Mouse (Mus musculus) lung, embryonic 15.5 days (tissue): Measurements from ENCODE around the gene Cdc7. TPM values are rescaled to one million over a fixed set of nuclear protein-coding genes. Genes with fewer than 3 reads are reported as not detected.
A peak's percentile ranks its signal among the peaks of the same experiment; 100 is the strongest.

Experiments
- ATAC-seq: fragments of 200-750 bp; cut with Nextera tagmentation; 2 replicates; pipeline ENCODE4 v1.8.0; 2017; ENCODE audit warnings: moderate number of reproducible peaks, borderline replicate concordance; ENCODE audit not compliant: low FRiP score, low TSS enrichment; ENCODE audit errors: extremely low read depth
- H3K27ac ChIP-seq: fragments of 300-500 bp; sonication (generic); 2 replicates; pipeline ENCODE4 v1.5.1; 2015; ENCODE audit warnings: moderate library complexity, mild to moderate bottlenecking, inconsistent platforms
- H3K27me3 ChIP-seq: fragments of 300-500 bp; sonication (generic); 2 replicates; pipeline ENCODE4 v1.6.1; 2015; ENCODE audit warnings: inconsistent platforms
- H3K36me3 ChIP-seq: fragments of 300-500 bp; sonication (generic); 2 replicates; pipeline ENCODE4 v1.6.1; 2015; ENCODE audit warnings: inconsistent platforms
- H3K4me1 ChIP-seq: fragments of 300-500 bp; sonication (generic); 2 replicates; pipeline ENCODE4 v1.6.1; 2015; ENCODE audit warnings: inconsistent platforms
- H3K4me2 ChIP-seq: fragments of 300-500 bp; sonication (generic); 2 replicates; pipeline ENCODE4 v1.6.1; 2015; ENCODE audit warnings: inconsistent platforms, mild to moderate bottlenecking, moderate library complexity
- H3K4me3 ChIP-seq: fragments of 300-500 bp; sonication (generic); 2 replicates; pipeline ENCODE4 v1.5.1; 2015; ENCODE audit warnings: mild to moderate bottlenecking, inconsistent platforms
- H3K9ac ChIP-seq: fragments of 300-500 bp; sonication (generic); 2 replicates; pipeline ENCODE4 v1.6.1; 2015; ENCODE audit warnings: inconsistent platforms
- H3K9me3 ChIP-seq: fragments of 300-500 bp; sonication (generic); 2 replicates; pipeline ENCODE4 v1.6.1; 2016; ENCODE audit warnings: inconsistent platforms
- WGBS: fragments of 180-500 bp; shearing (Covaris S2); methylation state at CpG from one replicate; pipeline ENCODE4 v1.1.7; 2015; 5-methylcytosine and 5-hydroxymethylcytosine counted together
- polyA plus RNA-seq: library from polyadenylated mRNA; unstranded; fragments of >200 nt; fragmentation: Nextera tagmentation; extraction: Ambion mirVana; gene quantifications from 2 replicates; pipeline ENCODE4 v1.2.1, GENCODE M21; 2015

Gene Cdc7
- polyA plus RNA-seq = 47.4 and 49.5 TPM in 2 replicates

DNA sequence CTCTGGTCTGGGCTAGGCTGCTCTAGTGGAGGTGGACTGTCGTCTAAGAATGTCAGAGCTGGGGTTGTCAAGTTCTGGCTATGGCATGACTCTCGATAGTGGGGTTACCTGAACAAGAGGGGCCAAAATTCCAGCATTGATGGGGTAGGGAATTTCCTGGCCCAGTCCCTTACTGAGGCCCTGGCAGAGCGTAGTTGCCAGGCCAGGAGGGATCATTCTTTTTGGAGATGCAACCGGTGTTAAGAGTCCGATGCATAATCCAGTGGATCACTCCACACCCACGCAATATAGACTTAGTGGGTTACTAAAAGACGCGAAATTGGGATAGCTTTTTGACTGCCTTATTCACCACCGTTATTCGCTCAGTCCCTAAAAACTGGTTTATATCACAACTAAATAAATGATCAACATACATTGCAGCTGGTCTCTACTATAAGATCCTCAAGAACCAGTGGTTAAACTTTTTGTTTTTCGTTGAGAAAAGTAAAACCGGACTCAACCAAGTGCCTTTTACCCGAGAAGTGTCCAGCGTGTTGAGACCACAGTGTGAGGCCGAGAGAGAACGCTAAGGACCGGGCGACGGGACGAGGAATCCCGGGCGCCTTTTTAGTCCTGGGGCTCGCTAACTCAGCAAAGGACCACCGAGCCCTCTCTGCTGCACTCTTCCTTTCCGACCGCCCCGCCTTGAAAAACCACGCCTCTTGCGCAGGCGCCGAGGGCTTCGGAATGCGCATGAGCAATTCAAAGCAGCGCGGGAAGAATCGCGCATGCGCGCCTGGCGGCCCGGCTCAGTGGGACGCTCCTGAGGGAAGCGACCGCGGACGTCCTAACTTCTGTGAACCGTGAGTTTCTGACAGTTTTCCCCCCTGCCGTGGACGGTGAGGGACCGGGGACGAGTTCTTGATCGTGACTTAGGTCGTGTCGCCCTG lies at the start of gene Cdc7:
TSS of gene Cdc7 (plus strand) at position 739 of the 929 bp plus-strand sequence.
- H3K9ac ChIP-seq = peak within 1 kb of the TSS; percentile 62
- peaks cover 19% of the 10 kb centered on the region for H3K4me1 ChIP-seq
- H3K27ac ChIP-seq = peak within 1 kb of the TSS; percentile 65
- peak within 1 kb of the TSS; percentile 72 for H3K4me2 ChIP-seq
- H3K9me3 ChIP-seq = no peaks in the 10 kb centered on the region
- ATAC-seq = peak; percentile 94
- no peaks in the 10 kb centered on the region for H3K27me3 ChIP-seq
- peak within 1 kb of the TSS; percentile 56 for H3K4me3 ChIP-seq
- WGBS = 5% methylated on average over 54 of the region's 54 CpGs
- H3K36me3 ChIP-seq = peaks cover 4% of the 10 kb centered on the region; the same call in 1 of the 2 replicates

DNA sequence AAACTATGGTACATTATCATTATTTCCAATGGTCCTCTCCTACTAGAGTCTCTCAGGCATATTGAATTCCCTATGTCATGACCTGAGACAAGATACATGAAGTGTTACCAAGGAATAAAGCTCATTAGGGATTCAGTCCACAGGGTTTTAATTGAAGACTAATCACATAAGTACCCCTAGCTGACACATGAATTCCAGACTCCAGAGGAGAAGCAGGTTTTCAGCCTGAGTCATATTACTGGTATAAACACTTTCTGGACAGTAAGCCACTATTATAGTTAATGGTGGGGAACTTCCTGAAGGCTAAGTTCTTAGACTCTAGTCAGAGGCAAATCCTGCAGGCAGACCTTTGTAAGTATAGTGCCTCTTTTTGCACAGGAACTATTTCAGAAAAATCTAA lies 44.8 kb upstream of the Cdc7 start:
- no peaks in the 10 kb centered on the region for H3K36me3 ChIP-seq
- no peak for ATAC-seq
- no peak overlapping the region for H3K27ac ChIP-seq
- no peaks in the 10 kb centered on the region for H3K9me3 ChIP-seq
- no peaks in the 10 kb centered on the region for H3K27me3 ChIP-seq
- no peaks in the 10 kb centered on the region for H3K4me1 ChIP-seq
- H3K9ac ChIP-seq = no peak overlapping the region
- H3K4me2 ChIP-seq = no peak overlapping the region
- H3K4me3 ChIP-seq = no peak overlapping the region

DNA sequence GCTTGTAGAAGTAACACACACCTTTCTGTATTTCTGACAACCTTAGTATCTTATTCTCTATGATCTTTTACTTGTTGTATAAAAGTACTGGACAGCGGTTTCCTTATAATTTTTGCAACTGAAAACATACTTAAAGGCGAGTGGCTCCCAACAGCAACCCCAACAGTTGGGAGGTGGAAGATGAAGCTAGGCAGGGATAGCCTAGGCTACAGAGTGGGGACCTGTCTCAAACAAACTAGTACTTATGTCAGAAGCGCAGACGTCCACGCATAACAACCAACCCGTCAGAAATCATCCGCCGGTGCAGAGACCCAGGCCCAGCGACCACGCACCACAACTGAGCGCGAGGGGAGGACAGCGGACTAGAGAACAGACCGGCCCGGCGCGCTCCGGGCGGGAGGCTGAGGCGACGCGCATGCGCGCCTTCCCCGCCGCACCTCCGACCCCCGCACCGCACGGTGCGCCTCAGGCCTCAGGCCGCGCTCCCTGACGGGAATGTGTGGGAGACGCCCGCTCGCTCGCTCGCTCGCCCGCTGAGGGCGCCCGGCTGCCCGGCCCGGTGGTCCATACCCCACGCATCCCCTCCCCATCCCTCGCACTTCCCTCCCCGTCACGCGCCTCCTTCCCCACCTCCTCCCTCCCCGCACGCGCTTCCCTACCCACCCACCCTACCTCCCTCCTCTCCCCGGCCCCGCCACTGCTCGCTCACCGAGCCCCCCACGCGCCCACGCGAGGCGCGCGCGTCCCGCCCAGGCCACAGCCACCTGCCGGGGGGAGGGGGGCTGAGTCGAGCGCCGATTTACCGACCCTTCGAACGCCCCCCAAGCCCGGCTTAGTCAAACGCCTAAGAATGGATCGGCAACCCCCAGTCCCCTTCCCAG lies 38.4 kb upstream of the Cdc7 start, which contains the start of gene Hfm1:
TSS of gene Hfm1 (minus strand) at position 834 of the 881 bp plus-strand sequence.
- Histone ChIP-seq H3K9ac (peak within 1 kb of the TSS; percentile 49), H3K4me3 (peak within 1 kb of the TSS; percentile 52), H3K27me3 (no peaks in the 10 kb centered on the region), H3K27ac (no peak within 1 kb of the TSS), H3K4me1 (0 out of 2 replicates have a peak, but pooled peaks cover 3% of the 10 kb centered on the region), H3K4me2 (peak within 1 kb of the TSS; percentile 90), H3K36me3 (no peaks in the 10 kb centered on the region), H3K9me3 (no peaks in the 10 kb centered on the region)
- peak; percentile 84; the same call in 1 of the 2 replicates for ATAC-seq
- under 1% methylated on average over 70 of the region's 76 CpGs for WGBS

DNA sequence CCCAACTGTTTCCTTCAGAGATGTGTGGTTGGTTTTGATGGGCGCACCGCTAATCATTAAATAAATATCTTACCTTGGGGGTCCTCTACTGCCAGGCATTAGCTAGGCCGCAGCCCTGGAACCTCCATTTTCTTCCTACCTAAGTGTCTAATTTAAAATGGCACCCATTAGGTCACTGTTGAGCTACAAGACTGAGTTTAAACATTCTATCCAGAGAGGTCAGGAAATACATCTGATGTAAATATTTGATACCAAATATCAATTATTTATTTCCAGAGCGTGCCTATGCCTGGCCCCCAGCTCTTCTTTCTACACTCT lies 37.8 kb upstream of the Cdc7 start:
- Histone ChIP-seq H3K4me3 (peak overlapping the region; percentile 52), H3K27ac (no peak overlapping the region), H3K36me3 (no peaks in the 10 kb centered on the region), H3K9me3 (no peaks in the 10 kb centered on the region), H3K4me2 (peak overlapping the region; percentile 90), H3K27me3 (no peaks in the 10 kb centered on the region), H3K4me1 (0 out of 2 replicates have a peak, but pooled peaks cover 3% of the 10 kb centered on the region), H3K9ac (peak overlapping the region; percentile 49; the same call in 1 of the 2 replicates)
- ATAC-seq = peak; percentile 35; the same call in 1 of the 2 replicates
- 33% methylated on average over 4 of the region's 4 CpGs for WGBS

DNA sequence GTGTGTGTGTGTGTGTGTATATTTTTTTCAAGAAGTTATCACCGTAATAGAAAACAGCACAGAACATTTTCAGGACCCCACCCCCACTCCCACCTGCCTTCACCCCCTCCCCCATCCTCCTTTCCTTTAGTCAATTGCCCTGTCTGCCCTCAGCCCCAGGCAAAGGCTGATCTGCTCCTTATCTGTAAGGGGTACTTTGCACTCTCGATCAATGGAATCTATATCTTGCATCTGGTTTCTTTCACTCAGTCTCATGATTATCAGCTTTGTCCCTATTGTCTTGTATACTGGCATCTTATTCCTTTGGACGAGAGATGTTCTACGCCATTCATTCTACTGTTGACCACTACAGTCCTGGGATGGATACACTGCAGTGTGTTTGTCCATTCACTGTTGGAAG lies 36.1 kb upstream of the Cdc7 start:
- ATAC-seq = no peak
- Histone ChIP-seq H3K9me3 (no peaks in the 10 kb centered on the region), H3K27me3 (no peaks in the 10 kb centered on the region), H3K4me1 (0 out of 2 replicates have a peak, but pooled peaks cover 3% of the 10 kb centered on the region), H3K36me3 (no peaks in the 10 kb centered on the region), H3K4me3 (no peak overlapping the region), H3K9ac (no peak overlapping the region), H3K27ac (no peak overlapping the region), H3K4me2 (no peak overlapping the region)
- whole genome bisulfite sequencing = 71% methylated on average over 4 of the region's 4 CpGs

DNA sequence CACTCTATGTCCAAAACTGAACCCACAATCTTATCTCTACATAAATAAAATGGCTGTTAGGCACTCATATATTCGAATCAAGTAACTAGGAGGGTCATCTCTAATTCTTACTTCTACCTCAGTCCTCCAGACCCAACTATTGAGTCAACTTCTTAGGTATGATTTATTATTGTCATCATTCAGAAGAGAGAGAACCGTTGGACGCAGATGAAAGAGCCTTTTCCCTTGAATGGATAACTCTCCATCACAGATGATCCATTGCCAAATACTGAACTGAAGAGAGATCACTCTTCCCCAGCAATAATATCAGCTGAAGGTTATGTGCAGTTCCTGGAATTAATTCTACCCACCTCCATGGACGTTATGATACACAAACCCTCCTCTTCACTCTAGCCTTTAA lies 17.8 kb upstream of the Cdc7 start:
- H3K27me3 ChIP-seq = no peaks in the 10 kb centered on the region
- no peak overlapping the region for H3K27ac ChIP-seq
- H3K36me3 ChIP-seq = no peaks in the 10 kb centered on the region
- H3K9ac ChIP-seq = no peak overlapping the region
- no peak overlapping the region for H3K4me2 ChIP-seq
- ATAC-seq = no peak
- H3K4me3 ChIP-seq = no peak overlapping the region
- H3K9me3 ChIP-seq = no peaks in the 10 kb centered on the region
- H3K4me1 ChIP-seq = no peaks in the 10 kb centered on the region
- WGBS = 71% methylated on average over 4 of the region's 4 CpGs

DNA sequence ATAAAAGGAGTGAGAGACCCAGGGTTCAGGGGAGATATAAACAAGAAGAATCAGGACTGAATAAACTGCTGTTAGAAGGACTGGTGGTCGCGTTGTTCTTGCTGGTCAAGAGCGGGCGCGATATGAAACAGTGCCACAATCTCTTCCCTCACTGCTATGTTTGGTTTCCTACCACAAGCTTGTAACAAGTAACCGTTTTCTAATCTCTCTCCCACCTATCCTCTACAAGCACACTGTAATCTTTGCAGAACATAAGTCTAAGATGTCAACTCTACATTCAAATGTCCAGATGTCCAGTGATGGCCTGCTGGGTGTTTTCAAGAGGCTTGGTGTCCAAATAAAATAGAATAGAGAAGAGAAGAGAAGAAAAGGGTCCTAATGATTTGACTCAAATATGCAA lies 15.4 kb upstream of the Cdc7 start:
- H3K27ac ChIP-seq = no peak overlapping the region
- H3K9me3 ChIP-seq = no peaks in the 10 kb centered on the region
- 80% methylated on average over 6 of the region's 6 CpGs for WGBS
- no peak overlapping the region for H3K4me3 ChIP-seq
- no peak for ATAC-seq
- H3K36me3 ChIP-seq = no peaks in the 10 kb centered on the region
- no peak overlapping the region for H3K4me2 ChIP-seq
- no peak overlapping the region for H3K9ac ChIP-seq
- no peaks in the 10 kb centered on the region for H3K27me3 ChIP-seq
- H3K4me1 ChIP-seq = no peaks in the 10 kb centered on the region

DNA sequence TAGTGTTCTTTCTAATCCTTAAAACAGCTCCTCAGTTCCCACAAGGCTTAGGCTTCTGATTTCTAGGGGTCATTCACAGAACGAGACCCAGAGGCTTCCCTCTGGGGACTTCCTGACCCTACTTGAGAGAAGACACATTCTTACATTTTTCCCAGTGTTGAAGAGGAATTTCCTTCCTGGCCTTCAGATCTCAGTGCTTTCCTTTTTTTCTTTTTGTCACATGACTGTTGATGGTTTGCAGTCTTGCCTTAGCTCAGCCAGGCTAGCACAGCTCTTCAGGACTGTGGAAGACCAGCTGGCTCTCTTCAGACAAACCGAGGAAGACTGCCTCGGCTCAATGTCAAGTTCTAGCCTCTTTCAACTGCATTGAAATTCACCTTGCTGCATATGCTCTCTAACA lies 7.7 kb upstream of the Cdc7 start:
- ATAC-seq = 0 out of 2 replicates have a peak, but pooled peaks have one; percentile 34
- WGBS = 32% methylated on average over 3 of the region's 3 CpGs
- H3K27me3 ChIP-seq = no peaks in the 10 kb centered on the region
- H3K4me1 ChIP-seq = peaks cover 17% of the 10 kb centered on the region
- no peaks in the 10 kb centered on the region for H3K36me3 ChIP-seq
- no peak overlapping the region for H3K4me2 ChIP-seq
- H3K9me3 ChIP-seq = no peaks in the 10 kb centered on the region
- no peak overlapping the region for H3K4me3 ChIP-seq
- no peak overlapping the region for H3K9ac ChIP-seq
- no peak overlapping the region for H3K27ac ChIP-seq

DNA sequence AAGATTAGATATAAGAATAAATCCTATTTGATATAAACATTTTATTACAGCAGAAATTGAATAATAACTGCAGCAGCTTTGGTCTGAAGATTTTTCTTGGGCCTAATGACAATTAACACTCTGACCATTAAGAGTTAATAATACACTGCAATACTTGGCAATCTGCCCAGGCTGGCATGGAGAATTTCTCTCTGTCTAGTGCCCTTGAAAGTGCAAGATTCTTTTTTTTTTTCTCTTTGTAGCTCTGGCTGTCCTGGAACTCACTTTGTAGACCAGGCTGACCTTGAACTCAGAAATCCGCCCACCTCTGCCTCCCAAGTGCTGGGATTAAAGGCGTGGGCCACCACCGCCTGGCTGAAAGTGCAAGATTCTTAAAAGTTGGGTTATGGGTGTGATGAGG lies 5.1 kb upstream of the Cdc7 start:
- no peak overlapping the region for H3K27ac ChIP-seq
- WGBS = 57% methylated on average over 3 of the region's 3 CpGs
- no peak overlapping the region for H3K9ac ChIP-seq
- no peaks in the 10 kb centered on the region for H3K9me3 ChIP-seq
- no peaks in the 10 kb centered on the region for H3K36me3 ChIP-seq
- H3K4me1 ChIP-seq = peaks cover 21% of the 10 kb centered on the region
- no peaks in the 10 kb centered on the region for H3K27me3 ChIP-seq
- H3K4me2 ChIP-seq = no peak overlapping the region
- ATAC-seq = no peak
- H3K4me3 ChIP-seq = no peak overlapping the region

DNA sequence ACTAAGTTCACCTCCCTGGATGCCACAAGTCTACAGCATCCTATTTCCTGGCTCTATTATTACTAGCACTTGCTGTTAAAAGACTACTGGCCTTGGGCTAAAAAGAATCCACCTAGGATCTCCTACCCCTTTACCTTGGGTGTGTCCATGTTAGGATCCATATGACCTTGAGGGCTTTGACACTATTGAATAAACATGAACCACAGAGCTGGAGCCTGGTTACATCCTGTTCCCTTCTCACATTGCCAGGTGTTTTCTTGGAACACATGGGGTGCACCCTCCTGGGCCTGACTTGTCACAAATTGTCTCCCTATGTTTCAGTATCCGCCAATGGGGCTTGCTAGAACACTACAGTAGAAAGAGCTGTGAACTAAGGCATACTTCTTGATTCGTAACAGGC lies 3.7 kb upstream of the Cdc7 start:
- Histone ChIP-seq H3K4me2 (no peak overlapping the region), H3K27ac (peak overlapping the region; percentile 14; the same call in 1 of the 2 replicates), H3K4me1 (peaks cover 27% of the 10 kb centered on the region), H3K9ac (no peak overlapping the region), H3K36me3 (no peaks in the 10 kb centered on the region), H3K27me3 (no peaks in the 10 kb centered on the region), H3K4me3 (no peak overlapping the region), H3K9me3 (no peaks in the 10 kb centered on the region)
- 61% methylated on average over 2 of the region's 2 CpGs for WGBS
- no peak for ATAC-seq

DNA sequence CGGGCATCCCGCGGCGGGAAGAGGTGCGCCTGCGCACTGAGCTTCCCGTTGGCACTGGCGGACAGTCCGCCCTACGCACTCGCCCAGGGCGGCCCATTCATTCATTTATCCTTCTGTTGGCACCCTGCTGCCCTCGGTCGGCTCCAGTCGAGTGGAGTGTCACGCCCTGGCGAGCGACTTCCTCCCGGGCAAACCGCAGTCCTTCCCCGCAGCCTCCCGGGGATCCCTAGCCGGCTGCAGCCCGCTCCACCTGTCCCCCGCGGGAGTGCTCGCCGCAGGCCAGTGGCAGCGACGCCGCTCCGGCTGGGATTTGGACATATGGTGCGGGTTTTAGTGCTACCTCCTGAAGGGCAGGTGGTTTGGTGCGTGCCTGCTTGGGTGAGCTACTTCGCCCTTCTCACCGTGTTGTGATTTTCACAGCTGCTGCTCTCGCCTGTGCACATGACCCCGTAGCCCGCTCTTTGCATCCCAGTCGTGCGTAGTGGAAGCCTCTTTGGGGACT lies 442 bp downstream of the Cdc7 start:
- peak overlapping the region; percentile 65 for H3K27ac ChIP-seq
- H3K9me3 ChIP-seq = no peaks in the 10 kb centered on the region
- H3K4me2 ChIP-seq = peak overlapping the region; percentile 72
- peak overlapping the region; percentile 56 for H3K4me3 ChIP-seq
- no peaks in the 10 kb centered on the region for H3K27me3 ChIP-seq
- peak overlapping the region; percentile 62 for H3K9ac ChIP-seq
- WGBS = 0% methylated on average over 41 of the region's 41 CpGs
- peaks cover 19% of the 10 kb centered on the region for H3K4me1 ChIP-seq
- peaks cover 10% of the 10 kb centered on the region for H3K36me3 ChIP-seq
- ATAC-seq = peak; percentile 84
